Mouse (Mus musculus) neural tube, embryonic 10.5 days (tissue): ENCODE data around the gene Fsd1.

Experiments used
- DNase-seq: peaks from one replicate; pipeline ENCODE4 v3.0.0-alpha.2; 2017; ENCODE audit warnings: low spot score; ENCODE audit errors: extremely low spot score

Fsd1 gene

DNA sequence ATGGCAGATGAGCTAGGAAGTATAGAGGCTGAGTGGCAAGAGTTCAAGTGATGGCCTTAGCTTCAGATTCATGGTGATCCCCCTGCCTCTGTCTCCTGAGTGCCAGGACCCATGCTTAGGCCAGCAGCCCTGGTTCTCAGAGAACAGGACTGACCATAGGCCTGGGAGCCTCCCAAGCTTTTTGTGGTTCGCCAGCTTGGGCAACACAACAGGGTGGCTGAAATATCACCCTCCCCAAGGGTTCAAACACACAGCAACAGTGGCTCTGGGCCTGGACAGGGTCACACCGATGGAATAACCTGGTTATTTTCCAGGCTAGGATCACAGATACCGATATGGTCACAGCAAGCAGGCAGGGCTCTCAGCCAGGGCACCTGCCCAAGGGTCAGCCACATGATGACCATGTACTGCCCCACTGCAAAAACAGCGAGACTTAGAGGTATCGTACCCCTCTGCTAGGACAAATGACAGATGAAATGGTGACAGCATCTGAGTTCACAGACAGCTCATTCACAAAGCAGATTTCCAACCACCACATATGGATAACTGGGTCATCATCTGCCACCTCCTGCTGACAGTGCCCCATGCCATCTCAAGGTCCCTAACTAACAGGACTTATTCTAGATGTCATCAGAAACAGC lies 41.6 kb downstream of the Fsd1 start:
- DNase-seq, result no peak

GRCm38 (mm10) chr17:56030238-56030870 lies 44.0 kb downstream of the Fsd1 start:
- no peak for DNase-seq

GRCm38 (mm10) chr17:56030919-56031318 lies 44.6 kb downstream of the Fsd1 start:
- no peak for DNase-seq

DNA sequence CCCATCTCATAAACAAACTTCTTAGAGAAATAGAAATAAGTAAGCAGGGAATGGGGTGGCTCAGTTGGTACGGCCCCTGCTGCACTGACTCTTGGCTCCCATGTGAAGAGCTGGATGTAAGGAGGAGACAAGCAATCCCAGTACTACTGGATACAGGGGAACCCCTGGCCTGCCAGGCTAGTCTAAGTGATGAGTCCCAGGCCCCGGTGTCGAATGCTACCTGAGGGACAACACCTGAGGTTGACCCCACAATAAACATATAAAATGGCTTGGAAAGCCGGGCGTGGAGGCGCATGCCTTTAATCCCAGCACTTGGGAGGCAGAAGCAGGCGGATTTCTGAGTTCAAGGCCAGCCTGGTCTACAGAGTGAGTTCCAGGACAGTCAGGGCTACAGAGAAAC lies 45.1 kb downstream of the Fsd1 start:
- no peak for DNase-seq

DNA sequence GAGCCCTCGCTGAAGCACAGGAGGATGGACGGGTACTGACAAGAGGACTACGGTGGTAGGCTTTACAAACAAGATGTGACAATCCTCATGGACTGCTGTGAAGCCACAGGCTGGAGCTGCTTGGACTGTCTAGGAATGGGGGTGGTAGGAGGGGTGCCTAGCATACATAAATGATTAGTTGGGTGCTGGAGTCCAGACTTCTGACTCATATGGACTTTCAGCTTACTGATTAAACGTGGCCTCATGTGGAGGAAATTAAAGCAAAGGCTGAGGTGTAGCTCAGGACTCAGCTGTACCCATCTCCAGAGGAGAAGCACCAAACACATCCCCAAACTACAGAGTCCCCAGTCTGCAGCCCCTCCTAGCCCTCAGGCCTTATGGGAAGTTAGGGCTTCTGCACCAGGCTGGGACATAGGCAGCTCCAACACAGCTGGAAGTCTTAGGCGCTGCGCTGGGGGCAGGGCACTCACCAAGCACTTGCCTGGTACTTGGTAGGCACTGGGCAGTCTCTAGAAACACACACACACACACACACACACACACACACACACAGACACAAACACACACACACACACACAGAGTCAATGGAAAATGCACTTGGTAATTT lies 45.9 kb downstream of the Fsd1 start:
- no peak for DNase-seq

- no peak for DNase-seq
Observed at GRCm38 (mm10) chr17:56032831-56033230, 46.5 kb downstream of the Fsd1 start.

GRCm38 (mm10) chr17:56034040-56034725 lies 47.9 kb downstream of the Fsd1 start:
- DNase-seq, result no peak

- no peak for DNase-seq
Observed at GRCm38 (mm10) chr17:56034726-56035100, 48.4 kb downstream of the Fsd1 start.

GRCm38 (mm10) chr17:56035216-56035615 lies 48.9 kb downstream of the Fsd1 start:
- DNase-seq, result no peak

DNA sequence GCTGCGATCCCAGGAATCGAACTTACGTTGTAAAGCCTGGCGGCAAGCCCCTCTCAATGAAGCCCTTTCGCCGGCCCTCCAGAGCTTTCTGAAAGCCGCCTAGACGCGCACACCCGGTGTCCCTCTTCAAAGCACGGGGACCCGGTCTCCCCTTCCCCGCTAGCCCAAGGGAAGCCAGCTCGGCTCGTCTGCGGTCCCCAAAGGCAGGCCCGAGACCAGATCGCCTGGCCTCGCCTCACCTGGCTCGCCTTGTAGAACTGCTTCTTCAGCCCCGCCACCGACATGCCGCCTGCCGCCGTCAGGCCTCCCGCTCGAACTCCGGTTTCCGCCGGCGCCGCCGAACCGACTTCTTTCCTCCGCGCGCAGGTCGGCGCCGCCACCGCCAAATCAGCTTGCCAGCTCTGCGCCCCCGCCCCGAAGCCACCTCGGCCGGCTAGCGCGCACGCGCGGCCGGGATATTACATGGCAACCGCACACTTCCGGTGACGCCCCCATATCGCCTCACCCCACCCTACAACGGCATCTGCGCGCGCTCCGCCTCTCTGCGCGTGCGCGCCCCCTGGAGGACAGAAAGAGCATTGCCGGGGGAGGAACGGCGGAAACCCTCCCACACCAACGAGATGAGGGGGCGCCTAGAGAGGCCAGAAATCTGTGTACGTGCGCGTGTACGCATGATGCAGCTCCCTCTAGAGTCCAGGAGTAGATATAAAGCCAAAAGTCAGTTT lies 50.0 kb downstream of the Fsd1 start, which contains the start of gene Sh3gl1:
TSS of gene Sh3gl1 (minus strand) at position 460 of the 725 bp plus-strand sequence.
- peak; percentile 100 for DNase-seq

DNA sequence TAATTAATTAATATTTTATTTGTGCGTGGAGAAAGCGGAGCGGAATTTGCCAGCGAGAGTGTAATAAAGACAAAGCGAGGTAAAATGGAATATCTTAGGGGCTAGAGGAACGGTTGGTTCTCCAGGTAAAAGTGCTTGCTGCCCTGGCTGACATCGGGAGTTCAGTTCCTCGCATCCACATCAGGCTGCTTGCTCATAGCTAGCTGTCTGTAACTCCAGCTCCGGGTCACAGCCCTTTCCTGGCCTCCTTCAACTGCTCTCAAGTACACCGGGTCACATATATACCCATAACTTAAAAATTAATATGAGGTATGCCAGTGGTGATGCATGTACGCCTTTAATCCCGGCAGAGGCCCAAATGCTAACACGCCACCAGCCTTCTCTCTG lies 50.6 kb downstream of the Fsd1 start:
- no peak for DNase-seq

- DNase-seq, result no peak
Observed at GRCm38 (mm10) chr17:56038583-56039261, 52.4 kb downstream of the Fsd1 start.

GRCm38 (mm10) chr17:56039345-56039744 lies 53.0 kb downstream of the Fsd1 start:
- DNase-seq, result no peak

DNA sequence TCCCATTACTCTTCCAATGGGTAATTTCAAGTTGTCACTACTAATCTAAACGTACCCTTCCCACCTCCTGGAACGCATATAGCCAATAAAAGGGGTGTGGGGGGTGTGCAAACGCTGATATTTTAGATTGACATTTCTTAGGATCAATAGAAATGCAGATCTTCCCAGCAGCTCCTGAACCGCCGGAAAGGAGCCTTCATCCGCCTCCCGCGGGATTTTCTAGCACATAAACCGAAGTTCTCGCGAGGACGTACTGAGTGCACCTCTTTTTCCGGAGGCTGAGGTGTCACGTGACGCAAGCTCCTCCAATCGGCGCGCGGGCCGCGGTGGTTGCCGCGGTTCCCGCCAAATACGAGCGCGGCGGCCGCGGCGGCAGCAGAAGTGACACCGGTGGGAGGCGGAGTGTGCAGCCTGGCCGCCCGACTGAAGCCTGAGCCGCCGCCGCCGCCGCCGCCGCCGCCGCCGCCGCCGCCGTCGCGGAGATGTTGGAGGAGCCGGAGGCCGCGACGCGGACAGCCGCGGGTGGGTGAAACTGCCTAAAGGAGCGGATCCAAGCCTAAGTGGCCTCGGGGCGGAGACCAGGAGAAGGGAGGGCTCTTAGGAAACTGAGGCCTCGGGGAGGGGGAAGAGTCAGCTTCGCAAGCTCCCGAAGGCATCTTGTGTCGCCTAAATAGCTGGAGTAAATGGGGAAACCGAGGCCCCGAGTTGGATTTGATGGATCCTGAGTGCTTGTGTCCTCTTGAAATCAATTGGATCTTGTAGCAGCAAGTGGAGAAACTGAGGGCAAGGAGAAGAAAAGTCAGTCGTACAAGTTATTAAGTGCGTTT lies 53.9 kb downstream of the Fsd1 start, which contains the start of gene Chaf1a:
TSS of gene Chaf1a (plus strand) at position 410 of the 827 bp plus-strand sequence.
- peak; percentile 95 for DNase-seq

DNA sequence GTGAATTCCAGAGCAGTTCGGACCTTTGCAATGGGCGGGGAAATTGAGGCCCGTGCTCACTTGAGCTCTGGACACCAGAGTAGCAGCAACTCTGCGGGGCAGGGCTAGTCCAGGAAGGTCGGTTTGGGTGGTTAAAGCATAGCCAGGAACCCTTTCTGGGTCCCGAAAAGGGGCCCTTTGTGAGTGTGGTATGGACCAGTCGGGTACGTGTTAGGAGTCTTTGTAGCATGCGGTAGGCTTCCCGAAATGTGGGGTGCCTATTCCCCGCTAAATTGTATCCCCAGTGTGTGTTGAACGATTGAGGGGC lies 54.5 kb downstream of the Fsd1 start:
- DNase-seq, result no peak
